Mouse (Mus musculus): Measurements from ENCODE around the gene Nphp4.

- TF ChIP-seq CTCF (IDR thresholded peaks at IDR 0.05; ENCODE audit: insufficient read depth, low read depth, low read length): no peak
- no peak for TF ChIP-seq POLR2A (IDR thresholded peaks at IDR 0.05; ENCODE audit: insufficient read depth, low read depth, low read length)
Observed at GRCm38 (mm10) chr4:152457673-152458072, 18.8 kb upstream of the Nphp4 start.
